Mouse (Mus musculus) embryonic facial prominence, embryonic 14.5 days (tissue): Measurements from ENCODE around the gene Kcnc4. TPM values are rescaled to one million over a fixed set of nuclear protein-coding genes. Genes with fewer than 3 reads are reported as not detected.

Source experiments
- ATAC-seq: fragments of 200-750 bp; cut with Nextera tagmentation; 2 replicates; pipeline ENCODE4 v1.8.0; 2017; ENCODE audit warnings: low read depth, moderate number of reproducible peaks, moderate TSS enrichment
- DNase-seq: peaks from one replicate; pipeline ENCODE4 v3.0.0-alpha.2; 2015; ENCODE audit warnings: low spot score
- H3K27ac ChIP-seq: fragments of 300-500 bp; sonication (generic); replicated peaks from 2 replicates; pipeline ENCODE4 v1.5.1; 2014; ENCODE audit warnings: low read depth, mild to moderate bottlenecking, low read length, moderate library complexity
- H3K27me3 ChIP-seq: fragments of 300-500 bp; sonication (generic); replicated peaks from 2 replicates; pipeline ENCODE4 v1.6.1; 2014; ENCODE audit warnings: low read length; ENCODE audit not compliant: control insufficient read depth, insufficient read depth
- H3K36me3 ChIP-seq: fragments of 300-500 bp; sonication (generic); 2 replicates; pipeline ENCODE4 v1.6.1; 2014; ENCODE audit warnings: low read length, mixed read lengths; ENCODE audit not compliant: control insufficient read depth, insufficient read depth
- H3K4me1 ChIP-seq: fragments of 300-500 bp; sonication (generic); 2 replicates; pipeline ENCODE4 v1.6.1; 2014; ENCODE audit warnings: antibody characterized with exemption, low read length; ENCODE audit not compliant: control insufficient read depth, insufficient read depth
- H3K4me2 ChIP-seq: fragments of 300-500 bp; sonication (generic); 2 replicates; pipeline ENCODE4 v1.6.1; 2014; ENCODE audit warnings: low read depth, mild to moderate bottlenecking, low read length, moderate library complexity, mixed read lengths
- H3K4me3 ChIP-seq: fragments of 300-500 bp; sonication (generic); 2 replicates; pipeline ENCODE4 v1.5.1; 2014; ENCODE audit warnings: low read depth, mild to moderate bottlenecking, low read length
- H3K9ac ChIP-seq: fragments of 300-500 bp; sonication (generic); 2 replicates; pipeline ENCODE4 v1.6.1; 2014; ENCODE audit warnings: low read depth, mild to moderate bottlenecking, low read length, moderate library complexity, mixed read lengths
- H3K9me3 ChIP-seq: fragments of 300-500 bp; sonication (generic); 2 replicates; pipeline ENCODE4 v1.6.1; 2016; ENCODE audit warnings: low read length; ENCODE audit not compliant: control insufficient read depth
- WGBS: fragments of 180-500 bp; shearing (Covaris S2); extraction: QIAGEN DNeasy Blood & Tissue Kit; methylation state at CpG from one replicate; pipeline ENCODE4 v1.1.7; 2014; 5-methylcytosine and 5-hydroxymethylcytosine counted together
- polyA plus RNA-seq: library from polyadenylated mRNA; unstranded; fragments of >200 nt; fragmentation: Nextera tagmentation; extraction: Ambion mirVana; gene quantifications from 2 replicates; pipeline ENCODE4 v1.2.1, GENCODE M21; 2014

Kcnc4 gene
- polyA plus RNA-seq, 1 experiment from 2014 or later, result 1.3 TPM

DNA sequence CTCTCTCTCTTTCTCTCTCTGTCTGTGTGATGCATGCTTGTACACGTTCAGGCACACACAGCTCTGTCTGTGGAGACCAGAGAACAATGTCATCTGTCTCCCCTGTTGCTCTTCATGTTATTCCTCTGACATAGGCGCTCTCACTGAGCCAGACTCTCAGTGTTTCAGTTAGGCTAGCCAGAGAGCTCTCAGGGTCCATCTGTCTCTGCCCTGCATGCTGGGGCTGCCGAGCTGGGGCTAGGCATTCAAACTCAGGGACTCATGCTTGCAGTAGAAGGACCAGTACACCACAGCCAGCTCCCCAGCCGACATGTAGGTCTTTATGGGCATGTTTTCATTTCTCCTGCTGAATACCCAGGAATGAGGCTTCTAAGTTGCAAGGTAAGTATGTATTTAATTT, 68.2 kb downstream of the Kcnc4 start:
- Histone ChIP-seq H3K27me3 (no peaks in the 10 kb centered on the region), H3K4me1 (no peaks in the 10 kb centered on the region), H3K9me3 (no peaks in the 10 kb centered on the region), H3K4me2 (no peak overlapping the region), H3K27ac (no peak overlapping the region), H3K4me3 (no peak overlapping the region), H3K9ac (no peak overlapping the region), H3K36me3 (no peaks in the 10 kb centered on the region)
- DNase-seq (no peak), ATAC-seq (no peak)
- WGBS, result 51% methylated on average over 4 of the region's 4 CpGs

Other genes with a start within 250 kb of the Kcnc4 start
- not detected in 2 replicates for gene Cym, start 237.8 kb downstream of the Kcnc4 start, polyA plus RNA-seq
- not detected in 2 replicates for gene A630076J17Rik, start 228.9 kb downstream of the Kcnc4 start, polyA plus RNA-seq
- 0.14 TPM in 1 of 2 replicates, not detected in the other for gene Prok1, start 219.8 kb downstream of the Kcnc4 start, polyA plus RNA-seq
- gene Lamtor5, start 180.7 kb downstream of the Kcnc4 start, polyA plus RNA-seq, result 182 and 192 TPM in 2 replicates
- 6.5 and 8.0 TPM in 2 replicates for gene Slc16a4, start 168.3 kb downstream of the Kcnc4 start, polyA plus RNA-seq
- 13.5 and 13.7 TPM in 2 replicates for gene Rbm15, start 125.9 kb downstream of the Kcnc4 start, polyA plus RNA-seq
- gene Slc6a17, start 58.5 kb upstream of the Kcnc4 start, polyA plus RNA-seq, result 4.8 and 4.9 TPM in 2 replicates
- gene Ubl4b, start 95.5 kb upstream of the Kcnc4 start, polyA plus RNA-seq, result not detected in 2 replicates
- 9.2 and 13.5 TPM in 2 replicates for gene Alx3, start 135.5 kb upstream of the Kcnc4 start, polyA plus RNA-seq
- gene Gm10961, start 171.8 kb upstream of the Kcnc4 start, polyA plus RNA-seq, result not detected in 2 replicates
- 53.7 and 59.7 TPM in 2 replicates for gene Strip1, start 172.1 kb upstream of the Kcnc4 start, polyA plus RNA-seq
- 89.3 and 95.0 TPM in 2 replicates for gene Ahcyl1, start 237.0 kb upstream of the Kcnc4 start, polyA plus RNA-seq